Mouse (Mus musculus) brain, adult 2 months (tissue): ENCODE data around the gene Gm3115.
A peak's percentile ranks its signal among the peaks of the same experiment; 100 is the strongest.
"Not testable (repeated sequence)": the region's sequence is repeated elsewhere in the genome, so short reads cannot be mapped to it uniquely, and the experiment has no call there.

Experiments used
- DNase-seq: peaks from one replicate; pipeline ENCODE4 v3.0.0; 2011; ENCODE audit warnings: low read depth, low spot score

Gene Gm3115

DNA sequence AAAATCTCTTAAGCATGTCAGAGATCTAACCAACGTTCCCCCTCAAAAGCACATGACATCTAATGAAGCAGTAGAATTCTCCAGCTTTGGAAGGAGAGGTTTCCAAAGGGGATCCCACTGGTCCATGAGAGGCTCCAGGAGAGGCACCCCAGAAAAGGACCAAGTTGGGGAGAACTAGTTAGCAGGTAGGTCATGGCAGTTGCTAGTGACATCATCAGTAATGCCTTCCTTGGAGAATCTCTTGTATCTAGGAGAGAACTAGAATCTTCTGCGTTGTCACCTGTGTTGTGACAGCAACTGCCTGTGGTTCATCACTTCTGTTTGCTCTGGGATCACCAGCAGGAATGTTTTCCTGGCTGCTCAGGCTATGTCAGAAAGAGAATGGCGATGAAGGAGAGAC lies at the start of gene Gm3115:
Gm3115 (plus strand) TSS at position 301 of the 400 bp plus-strand sequence.
- DNase-seq: not testable (repeated sequence)

DNA sequence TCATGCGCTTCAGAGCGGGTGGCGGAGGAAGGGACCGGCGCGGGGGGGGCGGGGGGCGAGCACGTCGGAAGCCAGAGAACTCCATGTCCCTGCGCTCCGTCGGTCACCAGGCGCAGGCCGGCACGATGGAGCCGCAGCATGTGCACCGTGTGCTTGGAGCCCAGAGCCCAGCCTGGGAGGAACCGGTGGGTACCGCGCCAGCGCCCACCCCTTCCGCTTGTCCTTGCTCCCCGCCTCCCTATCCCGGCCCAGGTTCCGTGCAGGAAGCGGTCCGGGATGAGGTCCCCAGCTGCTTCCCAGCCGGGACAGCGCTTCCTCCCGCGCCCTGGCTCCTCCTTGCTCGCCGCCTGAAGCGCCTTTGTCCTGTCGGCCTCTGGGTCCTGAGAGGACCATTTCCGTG lies 26.5 kb downstream of the Gm3115 start, which contains the start of gene Gm8108:
Gm8108 (plus strand) TSS at position 101 of the 400 bp plus-strand sequence.
- DNase-seq: peak; percentile 1

DNA sequence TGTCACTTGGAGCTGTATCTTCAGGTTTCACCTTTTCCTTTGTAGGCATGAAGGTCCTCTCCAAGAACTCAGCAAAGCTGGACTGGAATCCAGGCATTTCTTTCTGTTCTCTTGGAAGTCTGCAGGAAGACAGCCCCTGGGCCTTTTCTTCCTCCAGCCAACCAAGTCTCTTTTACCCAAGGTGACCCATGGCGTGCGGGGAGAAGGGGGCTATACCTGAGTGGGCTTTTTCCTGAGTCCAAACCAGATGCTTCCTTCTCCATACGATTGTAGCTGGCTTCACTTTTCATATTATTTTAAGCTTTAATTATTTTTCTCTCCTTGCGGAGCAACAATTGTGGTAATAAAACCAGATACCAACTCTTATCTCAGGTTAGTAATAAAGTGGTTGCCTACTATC lies 57.7 kb downstream of the Gm3115 start:
- DNase-seq: not testable (repeated sequence)
